Mouse (Mus musculus): ENCODE measurements around the gene Hemk1.

DNA sequence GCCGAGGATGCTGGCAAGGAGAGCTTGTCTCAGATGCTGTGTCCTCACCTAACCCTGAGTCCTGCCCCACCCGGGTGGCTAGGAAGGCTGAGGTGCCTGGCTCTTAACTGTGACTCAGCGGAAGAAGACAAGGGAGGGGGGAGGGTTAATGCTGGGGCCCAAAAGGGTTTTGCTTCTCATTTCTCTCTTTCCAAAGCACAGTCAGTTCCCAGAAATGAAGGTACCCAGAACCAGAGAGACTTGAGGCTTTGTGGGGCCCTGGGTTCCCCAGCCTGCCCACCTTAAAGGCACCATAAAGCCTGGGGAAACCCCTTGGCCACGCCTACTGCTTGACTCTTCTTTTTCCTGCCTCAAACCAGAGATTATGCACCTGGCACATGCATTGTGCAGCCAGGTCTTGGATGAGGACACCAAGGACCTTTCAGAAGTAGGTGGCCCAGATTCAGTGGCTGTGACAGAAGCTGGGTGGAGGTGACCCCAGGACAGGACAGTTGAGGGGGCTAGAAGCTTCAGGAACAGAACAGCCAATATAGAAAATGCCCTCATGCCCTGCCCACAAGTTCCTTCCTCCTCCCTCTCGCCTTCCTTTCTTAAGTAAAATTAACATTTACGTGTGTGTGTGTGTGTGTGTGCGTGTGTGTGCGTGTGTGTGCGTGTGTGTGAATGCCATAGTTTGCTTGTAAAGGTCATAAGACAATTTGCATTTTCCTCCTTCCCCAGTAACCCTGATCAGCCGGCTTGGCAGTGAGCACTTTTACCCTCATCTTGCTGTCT is 25.2 kb downstream of the Hemk1 start:
- TF ChIP-seq CTCF (IDR thresholded peaks at IDR 0.05; ENCODE audit: low read depth, low read length) (no peak), TAL1 (conservative IDR thresholded peaks at IDR 0.05; ENCODE audit: low read depth, low read length) (no peak)
